Mouse (Mus musculus) limb, embryonic 15.5 days (tissue): ENCODE data around the gene Ppp1r36. TPM values are rescaled to one million over a fixed set of nuclear protein-coding genes. Genes with fewer than 3 reads are reported as not detected.
A peak's percentile ranks its signal among the peaks of the same experiment; 100 is the strongest.
"Not testable (repeated sequence)": the region's sequence is repeated elsewhere in the genome, so short reads cannot be mapped to it uniquely, and the experiment has no call there.

Experiments used
- ATAC-seq: fragments of 200-750 bp; cut with Nextera tagmentation; 2 replicates; pipeline ENCODE4 v1.8.0; 2017; ENCODE audit warnings: low read depth, moderate TSS enrichment; ENCODE audit not compliant: insufficient number of reproducible peaks, low FRiP score, low TSS enrichment
- H3K27ac ChIP-seq: fragments of 300-500 bp; sonication (generic); 2 replicates; pipeline ENCODE4 v1.5.1; 2015; ENCODE audit warnings: moderate library complexity, mild to moderate bottlenecking, inconsistent platforms
- H3K27me3 ChIP-seq: fragments of 300-500 bp; sonication (generic); 2 replicates; pipeline ENCODE4 v1.6.1; 2015; ENCODE audit warnings: inconsistent platforms
- H3K36me3 ChIP-seq: fragments of 300-500 bp; sonication (generic); 2 replicates; pipeline ENCODE4 v1.6.1; 2015; ENCODE audit warnings: inconsistent platforms
- H3K4me1 ChIP-seq: fragments of 300-500 bp; sonication (generic); 2 replicates; pipeline ENCODE4 v1.6.1; 2015; ENCODE audit warnings: inconsistent platforms
- H3K4me2 ChIP-seq: fragments of 300-500 bp; sonication (generic); 2 replicates; pipeline ENCODE4 v1.6.1; 2015; ENCODE audit warnings: mild to moderate bottlenecking, inconsistent platforms
- H3K4me3 ChIP-seq: fragments of 300-500 bp; sonication (generic); 2 replicates; pipeline ENCODE4 v1.5.1; 2015; ENCODE audit warnings: mild to moderate bottlenecking, inconsistent platforms
- H3K9ac ChIP-seq: fragments of 300-500 bp; sonication (generic); 2 replicates; pipeline ENCODE4 v1.6.1; 2015; ENCODE audit warnings: inconsistent platforms
- H3K9me3 ChIP-seq: fragments of 300-500 bp; sonication (generic); 2 replicates; pipeline ENCODE4 v1.6.1; 2016; ENCODE audit warnings: inconsistent platforms
- WGBS: fragments of 180-500 bp; shearing (Covaris S2); methylation state at CpG from one replicate; pipeline ENCODE4 v1.1.7; 2015; 5-methylcytosine and 5-hydroxymethylcytosine counted together
- polyA plus RNA-seq: library from polyadenylated mRNA; unstranded; fragments of >200 nt; fragmentation: Nextera tagmentation; extraction: Ambion mirVana; gene quantifications from 2 replicates; pipeline ENCODE4 v1.2.1, GENCODE M21; 2015

The Ppp1r36 gene
- polyA plus RNA-seq, 1 experiment from 2014 or later = 4.0 TPM

- H3K9ac ChIP-seq = no peak overlapping the region
- no peaks in the 10 kb centered on the region for H3K9me3 ChIP-seq
- H3K27ac ChIP-seq = no peak overlapping the region
- 55% methylated on average over 5 of the region's 5 CpGs for WGBS
- no peak for ATAC-seq
- no peak overlapping the region for H3K4me2 ChIP-seq
- H3K36me3 ChIP-seq = no peaks in the 10 kb centered on the region
- H3K4me3 ChIP-seq = no peak overlapping the region
- no peaks in the 10 kb centered on the region for H3K27me3 ChIP-seq
- peaks cover 6% of the 10 kb centered on the region; the same call in 1 of the 2 replicates for H3K4me1 ChIP-seq
These were observed 13.6 kb downstream of the Ppp1r36 start for GRCm38 (mm10) chr12:76430879-76431406.

GRCm38 (mm10) chr12:76431431-76431830 is 14.1 kb downstream of the Ppp1r36 start:
- Histone ChIP-seq H3K9ac (no peak overlapping the region), H3K4me2 (no peak overlapping the region), H3K4me1 (peaks cover 6% of the 10 kb centered on the region; the same call in 1 of the 2 replicates), H3K27ac (no peak overlapping the region), H3K27me3 (no peaks in the 10 kb centered on the region), H3K4me3 (no peak overlapping the region), H3K36me3 (no peaks in the 10 kb centered on the region), H3K9me3 (no peaks in the 10 kb centered on the region)
- no peak for ATAC-seq
- 72% methylated on average over 6 of the region's 6 CpGs for WGBS

- Histone ChIP-seq H3K9me3 (no peaks in the 10 kb centered on the region), H3K27ac (no peak overlapping the region), H3K4me1 (peaks cover 6% of the 10 kb centered on the region; the same call in 1 of the 2 replicates), H3K4me2 (no peak overlapping the region), H3K4me3 (no peak overlapping the region), H3K36me3 (no peaks in the 10 kb centered on the region), H3K27me3 (no peaks in the 10 kb centered on the region), H3K9ac (no peak overlapping the region)
- no peak for ATAC-seq
- 33% methylated on average over 7 of the region's 7 CpGs for WGBS
These were observed 16.8 kb downstream of the Ppp1r36 start for GRCm38 (mm10) chr12:76434111-76434510.

DNA sequence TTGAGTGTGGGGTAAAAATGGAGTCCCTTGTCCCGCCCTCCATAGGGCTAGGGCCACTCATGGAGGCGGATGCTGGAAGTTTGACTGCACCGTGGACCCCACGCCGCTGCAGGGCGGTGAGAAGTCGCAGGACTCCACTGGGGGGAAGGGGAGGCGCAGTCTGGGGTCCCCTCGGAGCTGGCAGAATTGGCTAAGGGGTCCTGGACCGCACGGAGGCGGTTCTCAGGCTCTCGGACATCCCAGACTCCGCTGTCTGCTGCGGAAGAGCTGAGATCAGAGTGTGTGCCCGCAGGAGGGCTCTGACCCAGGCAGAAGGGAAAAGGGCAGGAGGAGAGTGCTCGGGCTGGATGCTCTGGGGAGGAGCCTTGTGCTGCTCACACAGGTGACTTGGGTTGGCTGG is 17.7 kb downstream of the Ppp1r36 start:
- no peaks in the 10 kb centered on the region for H3K36me3 ChIP-seq
- H3K27me3 ChIP-seq = no peaks in the 10 kb centered on the region
- no peaks in the 10 kb centered on the region for H3K9me3 ChIP-seq
- WGBS = 5% methylated on average over 17 of the region's 17 CpGs
- H3K4me3 ChIP-seq = peak overlapping the region; percentile 37
- H3K4me1 ChIP-seq = peaks cover 6% of the 10 kb centered on the region; the same call in 1 of the 2 replicates
- peak overlapping the region; percentile 7; the same call in 1 of the 2 replicates for H3K9ac ChIP-seq
- no peak overlapping the region for H3K27ac ChIP-seq
- no peak for ATAC-seq
- peak overlapping the region; percentile 56 for H3K4me2 ChIP-seq

GRCm38 (mm10) chr12:76435549-76435948 is 18.2 kb downstream of the Ppp1r36 start:
- H3K4me1 ChIP-seq = peaks cover 6% of the 10 kb centered on the region; the same call in 1 of the 2 replicates
- no peak overlapping the region for H3K27ac ChIP-seq
- no peak overlapping the region for H3K9ac ChIP-seq
- no peaks in the 10 kb centered on the region for H3K36me3 ChIP-seq
- H3K9me3 ChIP-seq = no peaks in the 10 kb centered on the region
- no peaks in the 10 kb centered on the region for H3K27me3 ChIP-seq
- ATAC-seq = no peak
- peak overlapping the region; percentile 37 for H3K4me3 ChIP-seq
- H3K4me2 ChIP-seq = peak overlapping the region; percentile 56
- 35% methylated on average over 8 of the region's 8 CpGs for WGBS

DNA sequence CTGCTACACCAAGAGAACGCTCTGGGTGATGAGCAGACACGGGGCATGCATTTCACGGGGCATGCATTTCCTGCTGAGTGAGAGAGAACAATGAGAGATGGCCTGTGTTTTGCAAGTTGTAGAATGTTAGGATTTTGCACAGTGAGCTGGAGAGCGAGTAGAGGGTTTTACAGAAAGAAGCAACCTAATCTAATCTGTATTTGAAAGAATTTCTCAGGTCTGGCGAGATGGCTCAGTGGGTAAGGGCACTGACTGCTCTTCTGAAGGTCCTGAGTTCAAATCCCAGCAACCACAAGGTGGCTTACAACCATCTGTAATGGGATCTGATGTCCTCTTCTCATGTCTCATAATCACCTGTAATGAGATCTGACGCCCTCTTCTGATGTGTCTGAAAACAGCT is 26.1 kb downstream of the Ppp1r36 start:
- WGBS = 77% methylated on average over 6 of the region's 6 CpGs
- not testable (repeated sequence) for H3K9me3 ChIP-seq, H3K4me3 ChIP-seq, H3K9ac ChIP-seq, ATAC-seq, H3K4me2 ChIP-seq, H3K4me1 ChIP-seq, H3K36me3 ChIP-seq, H3K27me3 ChIP-seq, H3K27ac ChIP-seq

DNA sequence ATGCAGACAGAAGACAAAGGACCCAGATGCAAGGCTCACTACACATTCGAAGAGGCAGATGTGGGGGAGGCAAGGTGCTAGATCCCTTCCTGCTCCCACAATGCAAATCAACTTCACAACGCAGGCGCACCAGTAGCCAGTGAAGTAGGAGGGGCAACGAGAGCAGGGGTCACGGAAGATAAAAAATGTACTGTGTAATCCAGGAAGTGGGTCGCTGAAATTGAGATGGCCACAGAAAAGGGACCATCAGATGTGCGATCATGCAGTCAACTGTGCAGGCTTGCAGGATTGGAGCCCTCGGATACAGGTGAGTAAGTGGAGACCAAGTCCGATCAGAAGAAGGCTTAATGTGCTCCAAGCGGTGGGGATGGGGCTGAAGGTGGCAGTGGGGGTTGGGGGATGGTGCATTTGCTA is 27.0 kb downstream of the Ppp1r36 start:
- 68% methylated on average over 10 of the region's 10 CpGs for WGBS
- Histone ChIP-seq H3K9ac (no peak overlapping the region), H3K4me1 (no peaks in the 10 kb centered on the region), H3K36me3 (no peaks in the 10 kb centered on the region), H3K9me3 (no peaks in the 10 kb centered on the region), H3K4me2 (no peak overlapping the region), H3K27me3 (no peaks in the 10 kb centered on the region), H3K27ac (no peak overlapping the region), H3K4me3 (no peak overlapping the region)
- ATAC-seq = no peak

DNA sequence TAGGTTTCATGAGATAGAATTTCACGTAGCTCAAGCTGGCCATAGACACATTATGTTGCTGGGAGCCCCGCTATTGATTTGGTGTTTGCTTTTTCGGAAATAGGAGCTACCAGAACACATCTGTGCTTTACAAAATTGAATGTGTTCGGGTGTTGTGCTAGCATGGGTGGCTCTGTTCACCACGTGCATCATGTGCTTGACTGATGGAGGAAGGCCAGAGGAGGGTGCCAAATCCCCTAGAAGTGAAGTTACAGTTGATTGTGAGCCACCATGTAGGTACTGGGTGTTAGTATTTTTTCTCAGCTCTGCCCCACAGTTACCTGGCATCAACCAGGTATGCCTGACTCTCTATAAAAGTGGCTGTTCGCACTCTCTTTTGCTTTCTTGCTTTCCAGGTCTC is 27.5 kb downstream of the Ppp1r36 start:
- no peak for ATAC-seq
- 85% methylated on average over 6 of the region's 6 CpGs for WGBS
- Histone ChIP-seq H3K27ac (no peak overlapping the region), H3K4me3 (no peak overlapping the region), H3K36me3 (no peaks in the 10 kb centered on the region), H3K4me1 (no peaks in the 10 kb centered on the region), H3K9me3 (no peaks in the 10 kb centered on the region), H3K9ac (no peak overlapping the region), H3K27me3 (no peaks in the 10 kb centered on the region), H3K4me2 (no peak overlapping the region)

DNA sequence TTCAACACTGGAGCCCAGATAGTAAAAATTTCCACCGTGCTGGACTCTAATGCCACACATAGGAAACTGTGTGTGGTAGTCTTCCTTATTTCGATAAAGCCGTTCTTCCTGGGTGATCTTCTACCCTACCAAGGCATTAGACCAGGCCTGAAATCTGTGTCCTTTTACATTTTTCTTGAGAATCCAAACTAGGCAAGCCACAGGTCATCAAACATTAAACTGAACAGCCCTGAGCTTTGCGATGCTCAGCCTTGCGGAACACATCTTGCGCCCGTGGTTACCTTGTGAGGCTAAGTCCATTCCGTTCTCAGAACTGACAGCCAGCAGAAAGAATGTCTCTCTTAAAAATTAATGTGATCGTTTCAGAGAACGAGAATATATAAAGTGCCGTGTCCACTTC is 28.9 kb downstream of the Ppp1r36 start:
- Histone ChIP-seq H3K27me3 (no peaks in the 10 kb centered on the region), H3K4me2 (no peak overlapping the region), H3K27ac (no peak overlapping the region), H3K9me3 (no peaks in the 10 kb centered on the region), H3K4me3 (no peak overlapping the region), H3K9ac (no peak overlapping the region), H3K36me3 (no peaks in the 10 kb centered on the region), H3K4me1 (no peaks in the 10 kb centered on the region)
- WGBS = 84% methylated on average over 11 of the region's 11 CpGs
- ATAC-seq = no peak

- ATAC-seq = no peak
- no peak overlapping the region for H3K4me2 ChIP-seq
- WGBS = 49% methylated on average over 6 of the region's 6 CpGs
These were observed 30.8 kb downstream of the Ppp1r36 start for GRCm38 (mm10) chr12:76448127-76448526.

DNA sequence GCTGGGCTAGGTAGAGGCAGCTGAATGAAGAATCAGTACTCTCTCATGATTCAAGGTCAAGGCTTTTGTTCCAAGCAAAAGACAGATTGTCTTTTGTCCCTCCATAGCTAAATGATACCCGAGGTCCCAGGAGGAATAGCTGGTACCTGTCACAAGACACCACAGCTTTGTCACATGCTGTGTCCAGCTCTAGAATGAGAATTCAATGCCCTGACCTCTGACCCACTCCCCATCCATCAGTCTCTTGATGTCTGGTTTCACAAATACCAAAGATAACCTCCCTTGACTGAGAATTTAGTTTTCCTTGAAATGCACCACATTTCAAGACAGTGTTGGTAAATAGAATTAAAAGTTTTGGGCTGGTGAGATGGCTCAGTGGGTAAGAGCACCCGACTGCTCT is 34.9 kb downstream of the Ppp1r36 start:
- WGBS = 59% methylated on average over 2 of the region's 2 CpGs
- H3K4me3 ChIP-seq = no peak overlapping the region
- no peak for ATAC-seq

More at GRCm38 (mm10) chr12:76448127-76448526, 30.8 kb downstream of the Ppp1r36 start:
- no peaks in the 10 kb centered on the region for H3K36me3 ChIP-seq
- H3K4me1 ChIP-seq = no peaks in the 10 kb centered on the region
- no peaks in the 10 kb centered on the region for H3K27me3 ChIP-seq
- no peak overlapping the region for H3K4me3 ChIP-seq
- no peaks in the 10 kb centered on the region for H3K9me3 ChIP-seq
- H3K9ac ChIP-seq = no peak overlapping the region
- H3K27ac ChIP-seq = no peak overlapping the region

DNA sequence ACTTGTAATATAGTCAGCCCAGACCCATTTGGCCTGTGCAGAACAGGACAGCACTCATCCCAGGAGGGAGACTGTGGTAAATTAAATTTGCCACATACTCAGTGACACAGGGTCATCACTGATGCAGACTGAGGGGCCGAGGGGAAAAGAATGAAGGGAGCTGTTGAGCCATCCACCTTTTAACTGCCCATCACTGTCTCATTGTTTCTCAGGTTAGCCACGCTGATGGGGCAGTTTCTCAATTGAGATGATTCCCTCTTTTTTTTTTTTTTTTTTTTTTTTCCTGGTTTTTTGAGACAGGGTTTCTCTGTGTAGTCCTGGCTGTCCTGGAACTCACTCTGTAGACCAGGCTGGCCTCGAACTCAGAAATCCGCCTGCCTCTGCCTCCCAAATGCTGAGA is 41.1 kb downstream of the Ppp1r36 start:
- WGBS = 86% methylated on average over 4 of the region's 4 CpGs

More for the DNA sequence above, 34.9 kb downstream of the Ppp1r36 start:
- H3K27me3 ChIP-seq = no peaks in the 10 kb centered on the region
- no peaks in the 10 kb centered on the region for H3K4me1 ChIP-seq
- H3K27ac ChIP-seq = no peak overlapping the region
- H3K9me3 ChIP-seq = no peaks in the 10 kb centered on the region
- H3K9ac ChIP-seq = no peak overlapping the region
- no peaks in the 10 kb centered on the region for H3K36me3 ChIP-seq
- H3K4me2 ChIP-seq = no peak overlapping the region

DNA sequence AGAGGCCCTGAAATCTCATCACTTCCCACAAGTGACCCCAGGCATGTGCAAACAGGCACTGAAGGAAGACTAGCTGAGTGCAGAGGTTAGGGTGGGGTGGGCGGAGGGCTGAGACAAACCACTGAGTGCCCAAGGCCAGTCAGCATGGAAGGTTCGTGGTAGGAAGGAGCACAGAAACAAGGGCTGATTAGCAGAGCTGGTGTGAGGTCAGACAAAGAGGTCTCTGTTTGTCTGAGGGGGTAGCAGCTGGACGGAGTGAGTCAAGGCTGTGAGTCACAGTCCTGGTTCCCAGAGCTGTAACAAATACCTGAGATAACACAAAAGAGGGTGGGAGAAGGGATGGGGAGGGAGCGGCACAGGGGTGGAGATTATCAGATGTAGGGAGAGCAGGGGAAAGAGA is 41.7 kb downstream of the Ppp1r36 start:
- H3K9ac ChIP-seq = no peak overlapping the region
- no peak overlapping the region for H3K27ac ChIP-seq
- H3K9me3 ChIP-seq = no peaks in the 10 kb centered on the region
- WGBS = 56% methylated on average over 4 of the region's 4 CpGs
- H3K4me1 ChIP-seq = 0 out of 2 replicates have a peak, but pooled peaks cover 4% of the 10 kb centered on the region
- no peak overlapping the region for H3K4me2 ChIP-seq
- no peaks in the 10 kb centered on the region for H3K36me3 ChIP-seq
- no peak for ATAC-seq
- no peaks in the 10 kb centered on the region for H3K27me3 ChIP-seq
- H3K4me3 ChIP-seq = no peak overlapping the region

More for the DNA sequence above, 41.1 kb downstream of the Ppp1r36 start:
- H3K9ac ChIP-seq, H3K36me3 ChIP-seq, H3K9me3 ChIP-seq, H3K4me1 ChIP-seq, H3K27ac ChIP-seq, H3K4me3 ChIP-seq, ATAC-seq, H3K4me2 ChIP-seq, H3K27me3 ChIP-seq: not testable (repeated sequence)
